Mouse (Mus musculus) testis, adult 2 months (tissue): ENCODE data around the gene Klf13.

Source experiments
- CTCF ChIP-seq: fragments of 200-500 bp; IDR thresholded peaks from 2 replicates; pipeline ENCODE4 v1.5.1; 2012; ENCODE audit warnings: low read depth, mild to moderate bottlenecking, inconsistent platforms, low read length, moderate library complexity; ENCODE audit not compliant: control insufficient read depth, insufficient read depth, insufficient replicate concordance
- POLR2A ChIP-seq: fragments of 200-500 bp; IDR thresholded peaks from 2 replicates; pipeline ENCODE4 v1.6.1; 2012; ENCODE audit warnings: low read depth, mild to moderate bottlenecking, inconsistent platforms, low read length, moderate library complexity; ENCODE audit not compliant: control insufficient read depth

DNA sequence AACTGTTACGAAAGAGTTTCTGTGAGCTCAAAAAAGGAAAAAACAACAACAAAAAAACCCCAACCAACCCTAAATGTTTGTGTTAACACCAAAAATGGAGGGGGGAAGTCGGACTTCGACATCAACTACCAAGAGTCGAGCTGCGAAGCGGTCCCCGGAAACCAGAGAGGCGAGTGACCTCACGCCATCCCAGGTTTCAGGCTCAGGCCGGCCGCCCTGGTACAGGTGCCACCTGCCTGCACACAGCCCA lies 1.8 kb downstream of the Klf13 start:
- TF ChIP-seq CTCF: no peak
- no peak for TF ChIP-seq POLR2A
